In genomic region chr5:21188435-21188834, GRCm38 (mm10) we compare ENCODE assay signal across 9 mouse cellular contexts. TPM values are rescaled to one million over a fixed set of nuclear protein-coding genes. Genes with fewer than 3 reads are reported as not detected.
DNase-seq lines count a peak whose midpoint lies in the region; ATAC-seq lines count a peak whose summit lies in the region.
"Had no signal": no experiment of that assay in that cellular context is flagged by ENCODE, and none has a peak within 500 bp of the region (broad histone marks: within the 10 kb centered on the region; RNA-seq: fewer than 3 reads in every experiment).

No protein-coding gene starts in this region.

- peak overlapping the region; percentile 35; the same call in 1 of the 2 replicates for H3K27ac ChIP-seq in brown adipose tissue, adult 24 weeks (replicated peaks; ENCODE audit: low read depth, low read length)
- H3K27ac ChIP-seq: forebrain, embryonic 10.5 days had no signal

- no peak for ATAC-seq in erythroid progenitor cell, adult 5-6 weeks (replicated peaks; ENCODE audit: low FRiP score, poor library complexity, severe bottlenecking)

- DNase-seq in spleen, adult 18-20 months = peak; percentile 17 to 35
- no peak for DNase-seq in spleen, adult 12 weeks (ENCODE audit: low spot score)
- peak; percentile 44 to 55 for DNase-seq in lung, postnatal 4 days
- peak; percentile 54 for DNase-seq in splenic B cell, adult 2 months (ENCODE audit: low read depth, low spot score)
- DNase-seq in left cerebral cortex, adult 9 months (ENCODE audit: low spot score in 2 of 2) = no peak
- no peak for DNase-seq in urinary bladder, postnatal 10 days (ENCODE audit: low spot score)

- H3K4me1 ChIP-seq in brown adipose tissue, adult 24 weeks (ENCODE audit: control insufficient read depth, insufficient read depth, insufficient read length, low read length) = no peaks in the 10 kb centered on the region

- no peaks in the 10 kb centered on the region for H3K36me3 ChIP-seq in splenic B cell, adult 2 months (ENCODE audit: control insufficient read depth, insufficient read depth, low read length, poor library complexity, severe bottlenecking)
- H3K36me3 ChIP-seq: forebrain, embryonic 10.5 days had no signal

- H3K27me3 ChIP-seq in splenic B cell, adult 2 months (ENCODE audit: control insufficient read depth, insufficient read depth, low read length, poor library complexity, severe bottlenecking) = no peaks in the 10 kb centered on the region

- no peak overlapping the region for H3K4me3 ChIP-seq in brown adipose tissue, adult 24 weeks (ENCODE audit: insufficient read depth, low read depth, low read length)
- H3K4me3 ChIP-seq: forebrain, embryonic 10.5 days had no signal

RNA-seq across cellular contexts. Expression of gene Gsap, which starts 2.4 kb away (rescaled TPM):
- polyA plus RNA-seq in brown adipose tissue, adult 24 weeks (2012; ENCODE audit: insufficient read depth, insufficient read length, missing spikeins) = 0.92 and 1.1 TPM in 2 replicates
- total RNA-seq in erythroid progenitor cell, adult 5-6 weeks (2015; ENCODE audit: low replicate concordance) = 3.2 and 7.5 TPM in 2 replicates
- 2.3 and 3.9 TPM in 2 replicates for total RNA-seq in erythroid progenitor cell, adult 5-6 weeks (2017; ENCODE audit: low replicate concordance)

Comparison
In these comparisons a context has a peak if more than half of its experiments do, and no peak if none do; other contexts are left out.
1. DNase-seq: peak in spleen, adult 18-20 months (2 of 2), lung, postnatal 4 days (2 of 2) and splenic B cell, adult 2 months (single experiment); none in spleen, adult 12 weeks (single experiment), left cerebral cortex, adult 9 months (0 of 2) and urinary bladder, postnatal 10 days (single experiment).